Mouse (Mus musculus) left cerebral cortex, adult 9 months (tissue): ENCODE data around the gene Gm17334.

ENCODE experiments used
- DNase-seq, 2 experiments: peaks; one replicate each; pipeline ENCODE4 v3.0.0; 2022; ENCODE audit warnings: low spot score in 2 of 2

Gene Gm17334

GRCm38 (mm10) chr11:53797386-53797920 is 24.5 kb upstream of the Gm17334 start:
- DNase-seq, result no peak

- no peak for DNase-seq
These were observed 23.6 kb upstream of the Gm17334 start for GRCm38 (mm10) chr11:53796409-53797151.

DNA sequence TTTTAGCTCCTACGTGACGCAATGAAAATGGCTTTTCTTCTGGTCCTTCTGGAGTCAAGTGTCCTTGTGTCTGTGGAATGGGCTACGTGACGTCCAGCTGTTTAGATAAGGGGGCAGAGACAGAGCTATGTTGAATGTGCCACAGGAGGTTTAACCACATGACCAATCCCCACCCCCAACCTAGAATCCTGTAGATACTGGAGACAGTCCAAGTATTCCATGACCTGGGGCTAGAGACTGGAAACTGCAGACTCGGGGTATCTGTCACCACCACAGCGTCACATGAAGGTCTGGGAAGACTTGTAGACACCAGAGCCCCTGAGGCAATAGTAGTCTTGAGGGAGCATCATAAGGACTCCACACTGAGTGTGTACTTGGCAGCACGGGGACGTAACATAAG is 22.8 kb upstream of the Gm17334 start:
- no peak for DNase-seq

DNA sequence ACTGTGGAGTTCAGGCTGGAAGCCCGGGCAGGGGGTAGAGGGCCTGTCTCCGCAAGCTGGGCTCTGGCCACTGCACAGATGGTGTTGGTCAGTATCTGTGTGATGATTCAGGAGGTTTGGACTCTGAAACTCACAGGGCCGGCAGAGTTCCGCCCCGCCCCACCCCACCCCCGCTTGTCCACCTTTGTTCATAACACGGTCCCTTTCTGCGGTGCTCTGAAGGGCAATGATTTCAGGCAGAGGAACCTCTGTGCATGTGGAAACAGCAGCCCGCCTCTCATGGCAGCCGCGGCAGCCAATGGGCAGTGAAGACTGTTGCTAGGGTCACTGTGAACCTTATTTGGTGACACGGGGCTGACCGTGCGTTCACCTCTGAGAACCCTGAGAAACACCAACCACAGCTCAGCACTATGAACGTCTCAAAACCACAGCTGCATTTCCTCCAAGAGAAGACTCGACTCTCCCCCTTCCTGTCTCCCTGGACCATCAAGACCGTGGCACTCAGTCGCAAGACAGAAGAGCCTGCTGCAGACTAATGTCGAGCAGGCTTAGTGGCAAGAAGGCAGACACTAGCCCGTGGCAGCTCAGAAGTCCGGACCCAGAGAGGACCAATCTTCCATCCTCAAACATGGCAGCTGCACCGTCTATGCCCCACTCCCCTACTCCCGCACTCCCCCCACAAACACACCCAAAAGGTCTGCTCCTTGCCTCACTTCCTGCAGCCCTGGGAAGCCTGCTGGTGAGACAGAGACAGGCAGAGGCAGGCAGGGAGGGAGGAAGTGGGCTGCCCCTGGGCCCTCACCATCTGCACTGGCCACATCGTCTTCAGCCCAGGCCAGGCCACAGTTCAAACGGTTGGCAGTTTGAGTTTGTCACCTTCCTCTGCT is 21.9 kb upstream of the Gm17334 start:
- DNase-seq, result peak in 1 of 2 experiments; percentile 9

GRCm38 (mm10) chr11:53794015-53794414 is 21.0 kb upstream of the Gm17334 start:
- peak in 1 of 2 experiments; percentile 22 for DNase-seq

GRCm38 (mm10) chr11:53792986-53793385 is 20.0 kb upstream of the Gm17334 start:
- DNase-seq, result peak in 1 of 2 experiments; percentile 55

- DNase-seq, result no peak
These were observed 16.3 kb upstream of the Gm17334 start for GRCm38 (mm10) chr11:53789277-53789676.

GRCm38 (mm10) chr11:53788196-53788595 is 15.2 kb upstream of the Gm17334 start:
- DNase-seq, result no peak

GRCm38 (mm10) chr11:53786058-53787031 is 13.4 kb upstream of the Gm17334 start:
- DNase-seq, result no peak

GRCm38 (mm10) chr11:53785311-53785936 is 12.4 kb upstream of the Gm17334 start:
- no peak for DNase-seq

DNA sequence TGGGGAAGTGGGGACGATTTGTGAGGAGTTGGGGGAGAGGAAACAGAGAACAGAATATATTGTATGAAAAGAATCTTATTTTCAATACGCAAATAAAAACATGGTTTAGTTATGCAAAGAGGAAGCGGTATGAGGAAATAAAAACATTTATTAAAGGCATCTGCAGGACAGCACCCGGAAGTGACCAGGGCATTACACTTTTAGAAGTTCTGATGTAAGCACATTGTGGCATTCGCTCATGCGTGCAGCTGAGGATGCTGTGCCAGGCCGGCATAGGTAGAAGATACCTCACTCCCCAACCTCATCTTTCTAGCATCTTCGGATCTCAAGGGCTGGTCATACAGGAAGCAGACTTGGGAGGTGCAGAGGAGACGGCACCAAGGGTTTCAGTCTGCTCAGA is 10.3 kb upstream of the Gm17334 start:
- no peak for DNase-seq

DNA sequence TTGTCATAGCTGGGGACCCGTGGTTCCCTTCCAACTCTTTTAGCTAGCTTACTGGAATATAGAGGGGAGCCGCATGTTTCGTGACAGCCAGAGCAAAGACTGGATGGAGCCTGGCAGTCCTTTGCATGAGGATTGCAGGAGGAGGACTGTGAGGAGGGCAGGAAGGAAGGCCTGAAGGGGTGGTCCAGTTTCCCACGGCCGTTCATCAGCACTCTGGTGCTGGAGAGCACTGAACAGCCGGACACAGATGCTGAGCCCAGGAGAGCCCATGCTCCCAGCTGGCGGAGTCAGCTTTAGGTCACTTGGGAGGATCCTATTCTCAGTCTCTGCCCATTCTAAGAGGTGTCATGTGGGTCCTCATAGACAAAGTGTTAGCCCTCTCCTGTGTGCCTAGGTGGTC is 9.0 kb upstream of the Gm17334 start:
- DNase-seq, result no peak

DNA sequence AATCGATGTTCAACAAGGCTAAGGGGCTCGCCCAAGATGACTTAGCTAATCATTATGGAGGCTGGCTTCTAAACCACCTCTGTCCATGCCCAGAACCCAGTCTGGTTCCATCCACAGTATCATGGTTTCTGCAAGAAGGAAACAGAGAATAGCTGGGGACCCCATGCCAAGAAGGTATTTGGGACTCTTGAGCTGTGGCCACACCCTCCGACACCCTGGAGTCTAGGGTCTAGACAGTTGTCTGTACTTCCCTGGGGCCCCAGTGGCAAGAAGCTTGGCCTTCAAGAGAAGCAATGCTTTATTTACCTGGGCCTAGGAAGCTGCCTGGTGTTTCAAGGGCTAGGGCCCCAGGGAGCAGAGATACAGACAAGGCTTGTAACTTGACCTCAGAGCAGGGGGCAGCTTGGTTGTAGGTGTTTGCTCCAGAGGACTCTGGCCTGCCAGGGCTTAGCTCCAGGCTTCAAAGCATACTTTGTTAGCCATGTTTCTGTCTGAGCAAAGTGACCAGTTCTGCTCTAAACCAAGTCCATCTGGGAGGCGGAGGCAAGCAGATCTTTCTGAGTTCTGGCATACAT is 8.3 kb upstream of the Gm17334 start:
- DNase-seq, result no peak

GRCm38 (mm10) chr11:53780262-53780661 is 7.3 kb upstream of the Gm17334 start:
- DNase-seq, result no peak

GRCm38 (mm10) chr11:53779808-53780207 is 6.8 kb upstream of the Gm17334 start:
- no peak for DNase-seq

GRCm38 (mm10) chr11:53778455-53778854 is 5.5 kb upstream of the Gm17334 start:
- no peak for DNase-seq

DNA sequence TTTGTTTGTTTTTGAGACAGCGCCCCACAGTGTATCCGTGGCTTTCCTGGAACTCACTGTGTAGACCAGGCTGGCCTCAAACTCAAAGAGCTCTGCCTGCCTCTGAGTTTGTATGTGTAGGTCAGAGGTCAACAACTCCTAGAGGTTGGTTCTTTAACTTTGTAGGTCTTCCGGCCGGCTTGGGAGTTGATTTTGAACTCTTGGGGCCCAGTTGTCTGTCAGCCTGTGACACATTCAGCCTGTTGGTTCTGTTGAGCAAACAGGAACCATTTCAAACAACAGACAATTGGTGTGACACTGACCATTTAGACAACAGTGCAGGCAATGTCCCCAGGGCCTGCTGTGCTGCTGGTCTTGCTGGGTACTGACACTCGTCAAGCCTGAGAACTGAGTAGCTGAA is 4.7 kb upstream of the Gm17334 start:
- no peak for DNase-seq

DNA sequence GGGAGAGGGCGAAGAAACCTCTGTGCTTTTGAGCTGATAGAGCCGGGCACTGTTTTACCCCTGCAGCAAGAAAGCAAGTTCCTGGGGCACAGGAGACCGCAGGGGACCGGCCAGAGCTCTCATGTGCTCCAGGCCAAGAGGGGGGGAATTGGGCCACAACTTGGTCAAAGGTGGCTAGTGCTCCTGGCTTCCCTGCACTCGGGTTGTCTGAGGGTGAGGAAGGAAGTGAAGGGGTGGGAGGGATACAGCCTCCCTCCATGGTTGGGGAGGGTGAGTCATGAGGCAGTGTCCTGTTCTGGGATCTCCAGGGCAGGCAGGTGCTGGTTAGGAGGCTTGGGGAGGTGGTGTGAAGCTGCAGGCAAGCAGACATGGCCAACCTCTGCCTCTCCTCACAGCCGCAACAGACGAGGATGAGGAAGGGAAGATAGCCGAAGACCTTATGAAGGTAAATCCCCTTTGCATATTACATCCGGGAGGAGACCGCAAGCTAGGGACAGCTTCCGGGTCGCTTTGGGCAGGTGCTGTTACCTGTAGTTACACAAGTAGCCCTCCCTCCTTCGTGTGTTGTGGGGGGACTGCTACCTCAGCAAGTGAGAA is 1.8 kb upstream of the Gm17334 start:
- no peak for DNase-seq

- no peak for DNase-seq
These were observed 814 bp upstream of the Gm17334 start for GRCm38 (mm10) chr11:53773641-53774360.

GRCm38 (mm10) chr11:53772536-53772935 is 451 bp downstream of the Gm17334 start:
- DNase-seq, result no peak
